Mouse (Mus musculus): Measurements from ENCODE around the gene Pde1a.
A peak's percentile ranks its signal among the peaks of the same experiment; 100 is the strongest.

The Pde1a gene

GRCm38 (mm10) chr2:80046751-80047513, 82.3 kb downstream of the Pde1a start:
- no peak for DNase-seq (ENCODE audit: low spot score in 2 of 2)

GRCm38 (mm10) chr2:80038642-80039445, 90.4 kb downstream of the Pde1a start:
- no peak for DNase-seq (ENCODE audit: low spot score in 2 of 2)

DNA sequence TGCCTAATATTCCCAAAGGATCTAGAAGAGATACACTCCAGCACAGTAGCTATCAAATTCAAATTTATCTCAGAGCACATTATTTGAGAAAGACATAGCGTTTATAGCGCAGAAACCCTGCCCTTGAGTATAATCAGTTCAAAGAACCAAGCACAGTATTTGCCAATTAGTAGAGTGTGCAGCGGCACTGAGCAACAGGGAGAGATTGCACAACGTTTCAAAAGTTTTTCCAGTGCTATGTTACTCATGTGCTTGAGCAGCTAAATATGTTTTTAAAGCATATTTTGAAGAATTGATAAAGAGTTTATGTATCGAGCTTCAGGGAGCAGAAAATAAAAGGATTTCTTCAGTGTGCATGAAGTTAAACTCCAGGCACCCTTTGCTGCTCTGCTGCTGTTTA, 91.3 kb downstream of the Pde1a start:
- DNase-seq (ENCODE audit: low spot score in 2 of 2) = no peak

DNA sequence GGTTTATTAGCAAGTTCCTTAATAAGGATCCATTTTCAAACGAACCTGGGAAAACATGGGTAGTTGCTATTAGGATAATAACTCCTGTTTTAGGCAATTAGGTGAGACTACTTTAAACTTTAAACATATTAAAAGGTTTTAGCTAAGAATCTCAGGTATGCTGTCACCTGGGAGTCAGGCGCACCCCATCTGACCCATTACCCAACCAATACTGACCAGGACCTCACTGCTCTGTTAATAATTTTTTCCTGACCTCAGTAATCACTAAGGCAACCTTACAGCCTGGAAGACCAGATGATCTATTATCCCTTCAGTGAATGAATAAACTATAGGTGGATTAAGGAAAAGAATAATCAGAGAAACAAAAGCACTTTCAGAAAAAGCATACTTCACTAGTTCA, 100.2 kb downstream of the Pde1a start:
- DNase-seq (ENCODE audit: low spot score in 2 of 2) = no peak

DNA sequence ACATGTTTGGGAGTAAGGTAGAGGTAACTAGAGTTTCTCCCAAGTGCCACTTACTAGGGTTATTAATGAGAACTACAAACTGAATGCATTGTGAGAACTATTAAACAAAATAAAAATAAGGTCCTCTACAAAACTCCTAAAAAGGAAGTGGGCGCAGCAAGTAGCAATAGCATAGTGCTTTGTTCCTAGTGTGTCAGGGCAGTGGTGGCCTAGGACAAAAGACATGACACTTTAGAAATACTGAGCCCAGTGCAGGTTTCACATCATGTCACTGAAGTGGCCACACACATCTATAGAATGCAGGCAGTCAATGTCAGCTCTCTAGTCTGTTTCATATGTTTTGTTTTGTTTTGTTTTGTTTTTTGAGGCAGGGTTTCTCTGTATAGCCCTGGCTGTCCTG, 103.2 kb downstream of the Pde1a start:
- no peak for DNase-seq (ENCODE audit: low spot score in 2 of 2)

- DNase-seq (ENCODE audit: low spot score in 2 of 2) = no peak
Measured at GRCm38 (mm10) chr2:80025597-80025996, 103.7 kb downstream of the Pde1a start.

DNA sequence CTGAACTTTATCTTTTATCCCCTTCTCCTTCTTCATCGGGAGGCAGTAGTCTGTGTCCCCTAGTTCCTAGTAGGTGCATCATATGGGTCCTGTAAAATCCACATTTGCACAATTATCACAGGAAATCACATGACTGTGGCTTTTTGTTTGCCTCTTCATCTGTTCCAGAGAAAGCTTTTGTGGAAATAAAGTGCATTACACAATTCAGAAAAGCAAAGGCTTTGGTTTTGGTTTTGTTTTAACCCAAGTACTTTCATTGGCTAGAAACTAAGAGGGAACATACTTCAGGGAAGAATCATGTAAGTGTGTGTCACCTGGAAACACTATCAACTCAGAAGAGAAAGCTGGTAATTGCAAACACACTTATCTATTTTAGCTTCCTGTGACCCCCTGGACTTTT, 104.2 kb downstream of the Pde1a start:
- DNase-seq (ENCODE audit: low spot score in 2 of 2) = no peak

- DNase-seq (ENCODE audit: low spot score in 2 of 2) = no peak
Measured at GRCm38 (mm10) chr2:80014161-80014560, 115.1 kb downstream of the Pde1a start.

DNA sequence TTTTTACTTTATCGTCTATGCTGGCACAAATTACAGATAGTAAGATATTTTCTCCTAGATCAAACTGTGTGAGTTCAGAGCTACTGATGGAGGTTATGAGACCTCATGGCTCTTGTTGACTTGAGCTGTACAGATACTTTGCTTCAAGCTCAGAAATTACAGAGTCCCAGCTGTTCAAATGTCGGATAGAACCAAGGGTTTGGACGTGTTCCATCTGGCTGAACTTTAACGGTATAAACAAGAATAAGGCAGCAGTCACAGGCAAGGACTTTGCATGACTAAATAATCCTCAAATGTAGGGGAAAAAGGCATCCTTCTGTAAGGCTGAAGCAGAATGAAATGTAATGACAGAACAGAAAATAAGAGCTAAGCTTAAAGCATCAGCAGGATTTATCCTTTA, 116.2 kb downstream of the Pde1a start:
- DNase-seq (ENCODE audit: low spot score in 2 of 2) = peak in 1 of 2 experiments; percentile 18

DNA sequence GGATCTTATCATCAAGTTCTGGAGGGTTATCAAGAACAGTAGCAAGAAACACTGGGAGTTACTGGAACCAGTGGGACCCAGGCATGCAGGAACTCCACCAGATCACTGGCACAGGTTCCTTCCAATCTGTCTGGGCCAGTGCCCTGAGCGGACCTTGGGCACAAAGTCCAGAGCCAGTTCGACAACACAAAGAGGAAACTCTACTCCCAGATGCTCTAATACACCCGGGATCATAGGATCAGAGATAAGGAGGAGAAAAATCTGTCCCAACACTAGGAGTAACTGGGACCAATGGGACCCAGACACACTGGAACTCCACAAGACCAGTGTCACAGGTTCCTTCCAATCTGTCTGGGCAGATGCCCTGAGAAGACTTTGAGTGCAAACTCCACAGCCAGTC, 130.1 kb downstream of the Pde1a start:
- no peak for DNase-seq (ENCODE audit: low spot score in 2 of 2)

GRCm38 (mm10) chr2:79998460-79998859, 130.8 kb downstream of the Pde1a start:
- no peak for DNase-seq (ENCODE audit: low spot score in 2 of 2)

DNA sequence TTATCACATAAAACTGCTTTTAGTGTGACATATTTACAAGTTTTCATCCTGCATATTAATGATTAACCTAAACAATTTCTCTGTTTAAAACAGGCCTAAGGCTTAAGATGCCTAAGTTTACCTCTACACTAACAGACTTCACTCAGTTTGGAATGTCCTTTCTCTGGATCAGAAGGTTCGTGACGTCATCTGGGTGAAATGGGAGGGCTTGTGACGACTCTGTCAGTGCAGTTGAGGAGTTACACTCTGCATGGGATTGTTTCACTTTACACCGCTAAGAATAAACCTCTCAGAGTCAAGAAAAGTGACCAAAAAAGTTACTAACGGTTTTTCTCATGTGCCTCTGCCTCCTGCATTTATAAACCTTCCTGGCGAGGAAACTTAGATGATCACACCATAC, 137.6 kb downstream of the Pde1a start:
- DNase-seq (ENCODE audit: low spot score in 2 of 2) = no peak

DNA sequence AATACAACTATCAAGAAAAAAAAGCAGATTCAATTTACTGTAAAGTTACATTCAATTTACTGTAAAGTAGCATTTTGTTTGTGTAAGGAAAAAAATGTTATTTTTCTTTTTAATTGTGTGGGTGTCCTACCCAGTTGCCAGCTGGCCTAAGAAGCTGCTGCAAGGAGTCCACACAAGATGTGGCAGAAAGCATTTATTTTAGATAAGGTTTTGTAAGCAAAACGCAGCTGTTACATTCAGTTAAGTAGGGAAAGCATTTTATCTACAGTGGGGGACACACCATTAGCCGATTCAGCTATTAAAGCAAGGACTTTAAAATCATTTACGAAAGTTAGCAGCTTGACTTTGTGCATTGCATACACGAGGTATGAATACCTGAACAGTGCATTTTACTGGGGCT, 145.5 kb downstream of the Pde1a start:
- DNase-seq (ENCODE audit: low spot score in 2 of 2) = no peak

DNA sequence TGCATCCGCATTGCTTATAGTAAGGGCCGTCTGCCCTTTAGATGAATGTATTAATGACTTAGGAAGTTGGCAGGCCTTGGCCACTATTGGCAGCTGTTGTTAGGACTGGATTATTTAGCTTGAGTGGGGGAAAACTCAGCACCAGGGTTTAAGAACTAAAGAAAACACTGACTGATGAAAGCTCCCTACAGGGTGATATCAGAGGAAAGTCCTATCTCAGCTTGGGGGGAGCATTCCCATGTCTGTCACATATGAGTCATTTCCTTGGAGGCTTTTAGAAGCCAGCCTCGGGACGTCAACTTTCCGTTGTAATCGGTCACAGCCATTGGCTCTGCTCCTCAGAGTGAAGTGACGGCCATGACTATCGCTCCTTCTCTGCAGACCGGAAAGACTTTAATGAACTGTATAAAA, 146.0 kb downstream of the Pde1a start:
- DNase-seq (ENCODE audit: low spot score in 2 of 2) = peak; percentile 19 to 25

GRCm38 (mm10) chr2:79981781-79982180, 147.5 kb downstream of the Pde1a start:
- no peak for DNase-seq (ENCODE audit: low spot score in 2 of 2)

GRCm38 (mm10) chr2:79978992-79979391, 150.3 kb downstream of the Pde1a start:
- no peak for DNase-seq (ENCODE audit: low spot score in 2 of 2)

DNA sequence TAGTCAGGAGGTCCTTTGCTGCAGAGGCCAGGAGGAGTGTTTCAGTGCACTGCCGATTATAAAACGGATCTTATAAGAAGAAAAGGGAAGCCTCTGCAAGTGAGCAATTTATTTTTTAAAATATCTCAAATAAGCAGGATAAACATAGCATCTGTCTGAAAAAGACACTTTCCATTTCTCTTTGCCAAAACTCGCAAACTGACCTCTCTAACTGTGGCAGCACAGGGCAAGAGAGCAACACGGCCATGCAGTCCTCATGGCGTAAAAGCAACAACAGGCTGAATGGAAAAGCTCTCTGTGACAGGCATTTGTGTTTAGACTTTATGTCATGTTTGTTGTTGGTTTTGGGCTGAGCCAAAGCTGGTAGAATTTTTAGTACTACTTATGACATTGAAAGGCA, 152.0 kb downstream of the Pde1a start:
- DNase-seq (ENCODE audit: low spot score in 2 of 2) = no peak

DNA sequence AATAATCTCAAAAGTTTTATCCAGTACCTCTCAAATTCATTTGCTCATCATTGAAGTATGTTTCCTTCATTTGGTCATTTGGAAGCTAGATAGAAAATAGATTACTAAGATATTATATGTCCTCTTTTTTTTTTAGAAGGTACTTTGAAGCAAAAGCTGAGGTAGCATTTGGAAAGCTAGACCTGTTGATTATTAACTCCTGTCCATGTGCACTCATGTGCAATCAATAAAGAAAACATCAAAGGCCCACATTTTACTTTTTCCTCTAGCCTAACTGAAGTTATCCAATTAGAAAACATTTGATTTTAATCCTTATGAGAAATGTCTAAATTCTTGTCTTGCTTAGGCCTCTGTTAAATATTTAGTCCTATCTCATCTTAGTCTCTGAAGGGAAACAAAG, 153.3 kb downstream of the Pde1a start:
- no peak for DNase-seq (ENCODE audit: low spot score in 2 of 2)

DNA sequence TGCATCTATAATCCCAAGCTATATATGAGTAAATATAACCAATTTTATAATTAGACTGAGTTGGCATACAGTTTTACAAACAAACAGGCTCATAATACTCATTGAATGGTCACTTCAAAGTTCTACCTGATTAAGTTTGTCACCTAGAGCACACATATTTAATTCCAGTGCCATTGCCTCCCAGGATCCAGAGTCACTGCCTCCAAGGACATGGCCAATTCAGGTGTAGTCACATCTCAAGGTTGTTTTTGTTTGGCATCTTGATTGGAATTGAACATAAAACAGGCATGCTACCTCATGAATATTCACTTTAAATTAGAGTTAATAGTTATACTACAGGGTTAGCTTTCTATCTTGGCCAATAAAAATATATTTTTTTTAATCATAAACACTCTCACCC, 157.0 kb downstream of the Pde1a start:
- no peak for DNase-seq (ENCODE audit: low spot score in 2 of 2)

GRCm38 (mm10) chr2:79969594-79969993, 159.7 kb downstream of the Pde1a start:
- DNase-seq (ENCODE audit: low spot score in 2 of 2) = no peak

DNA sequence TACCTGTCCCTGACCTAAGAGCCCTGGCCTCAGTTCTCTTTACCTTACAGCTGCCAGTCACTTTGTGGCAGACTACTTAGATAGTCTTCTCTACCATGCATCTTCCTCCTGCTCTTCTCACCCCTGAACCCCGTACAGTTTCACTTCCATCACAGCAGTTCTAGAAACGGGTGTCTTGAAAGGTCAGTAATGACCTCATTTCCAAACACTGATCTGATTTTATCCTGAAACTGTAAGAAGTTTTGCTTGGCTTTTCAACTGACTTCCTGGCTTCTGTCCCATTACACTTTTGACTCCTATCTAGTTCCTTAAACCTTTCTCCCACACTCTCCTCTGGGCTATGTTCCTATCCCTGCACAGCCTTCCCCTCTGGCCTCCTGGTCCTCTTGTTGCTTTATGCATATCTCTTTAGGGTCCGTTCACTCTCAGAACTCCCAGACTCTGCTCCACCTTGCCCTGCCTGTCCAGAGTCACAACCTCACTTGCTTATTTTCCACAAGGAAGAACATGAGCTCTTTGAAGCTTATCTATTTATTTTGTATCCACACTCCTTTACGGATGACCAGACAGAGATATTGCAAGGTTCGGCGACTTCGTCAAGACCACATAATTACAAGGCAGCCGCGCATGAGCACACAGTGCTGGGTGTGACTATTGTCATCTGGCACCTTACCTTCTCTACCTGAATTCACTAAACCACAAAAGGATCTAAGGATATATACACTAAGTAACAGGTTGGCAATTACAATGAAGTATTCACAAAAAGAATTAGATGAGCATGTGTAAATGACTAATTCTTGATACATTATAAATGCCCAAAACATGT, 162.4 kb downstream of the Pde1a start:
- no peak for DNase-seq (ENCODE audit: low spot score in 2 of 2)

- DNase-seq (ENCODE audit: low spot score in 2 of 2) = no peak
Measured at GRCm38 (mm10) chr2:79966086-79966485, 163.2 kb downstream of the Pde1a start.
